Mouse (Mus musculus) kidney, postnatal 0 days (tissue): ENCODE measurements around the gene 2310011J03Rik. TPM values are rescaled to one million over a fixed set of nuclear protein-coding genes. Genes with fewer than 3 reads are reported as not detected.

Source experiments
- ATAC-seq: fragments of 200-750 bp; cut with Nextera tagmentation; replicated peaks from 2 replicates; pipeline ENCODE4 v1.8.0; 2017; ENCODE audit warnings: low read depth, moderate number of reproducible peaks, moderate TSS enrichment, moderate library complexity; ENCODE audit not compliant: low FRiP score
- DNase-seq: peaks from one replicate; pipeline ENCODE4 v3.0.0-alpha.2; 2016; ENCODE audit warnings: low spot score
- H3K27ac ChIP-seq: fragments of 300-500 bp; sonication (generic); 2 replicates; pipeline ENCODE4 v1.5.1; 2014; ENCODE audit warnings: mild to moderate bottlenecking
- H3K27me3 ChIP-seq: fragments of 300-500 bp; sonication (generic); 2 replicates; pipeline ENCODE4 v1.6.1; 2014; ENCODE audit warnings: low read length, mixed read lengths; ENCODE audit not compliant: insufficient read depth
- H3K36me3 ChIP-seq: fragments of 300-500 bp; sonication (generic); 2 replicates; pipeline ENCODE4 v1.6.1; 2014; ENCODE audit warnings: low read length, mixed read lengths; ENCODE audit not compliant: insufficient read depth
- H3K4me1 ChIP-seq: fragments of 300-500 bp; sonication (generic); replicated peaks from 2 replicates; pipeline ENCODE4 v1.6.1; 2014; ENCODE audit warnings: antibody characterized with exemption, low read length, mixed read lengths; ENCODE audit not compliant: insufficient read depth
- H3K4me2 ChIP-seq: fragments of 300-500 bp; sonication (generic); 2 replicates; pipeline ENCODE4 v1.6.1; 2014; ENCODE audit warnings: mild to moderate bottlenecking, low read length, moderate library complexity, mixed read lengths
- H3K4me3 ChIP-seq: fragments of 300-500 bp; sonication (generic); replicated peaks from 2 replicates; pipeline ENCODE4 v1.5.1; 2014; ENCODE audit warnings: low read depth, low read length
- H3K9ac ChIP-seq: fragments of 300-500 bp; sonication (generic); 2 replicates; pipeline ENCODE4 v1.6.1; 2014; ENCODE audit warnings: low read depth, low read length
- H3K9me3 ChIP-seq: fragments of 300-500 bp; sonication (generic); replicated peaks from 2 replicates; pipeline ENCODE4 v1.6.1; 2016; ENCODE audit warnings: low read length, inconsistent platforms, mixed read lengths
- CTCF ChIP-seq: IDR thresholded peaks from 2 replicates; pipeline ENCODE4 v1.5.1; 2016; ENCODE audit warnings: antibody characterized with exemption, low read depth, mild to moderate bottlenecking, moderate library complexity
- WGBS: fragments of 180-500 bp; shearing (Covaris S2); extraction: QIAGEN DNeasy Blood & Tissue Kit; methylation state at CpG from one replicate; pipeline ENCODE4 v1.1.7; 2014; 5-methylcytosine and 5-hydroxymethylcytosine counted together
- polyA plus RNA-seq: library from polyadenylated mRNA; unstranded; fragments of >200 nt; fragmentation: Nextera tagmentation; extraction: Ambion mirVana; gene quantifications from 2 replicates; pipeline ENCODE4 v1.2.1, GENCODE M21; 2015

Gene 2310011J03Rik
- polyA plus RNA-seq, 1 experiment from 2014 or later = 52.2 TPM

DNA sequence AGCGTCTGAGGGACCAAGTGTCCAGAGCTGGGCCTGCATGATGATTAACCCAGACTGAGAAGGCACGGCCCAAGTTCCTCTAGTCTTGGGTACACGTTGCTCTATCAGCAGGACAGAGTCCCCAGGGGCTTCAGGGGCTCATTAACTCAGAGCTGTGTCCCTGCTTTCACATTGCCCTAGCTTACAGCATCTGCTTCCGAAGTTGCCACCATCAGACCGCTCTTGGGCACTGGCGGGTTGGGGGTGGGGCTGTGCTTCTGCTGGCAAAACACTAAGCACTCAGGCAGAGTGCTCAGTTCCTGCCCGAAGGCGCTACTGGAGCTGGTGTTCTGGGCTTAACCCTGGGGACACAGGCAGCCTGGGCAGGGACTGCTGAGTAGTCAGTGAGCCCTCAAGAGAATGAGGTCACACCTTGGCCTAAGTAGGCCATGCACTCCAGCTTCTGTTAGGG lies 38.4 kb downstream of the 2310011J03Rik start:
- DNase-seq = peak; percentile 27
- Histone ChIP-seq H3K9me3 (no peaks in the 10 kb centered on the region), H3K9ac (0 out of 2 replicates have a peak overlapping the region, but pooled peaks have one; percentile 20), H3K4me2 (no peak overlapping the region), H3K27me3 (no peaks in the 10 kb centered on the region), H3K4me3 (no peak overlapping the region), H3K4me1 (no peaks in the 10 kb centered on the region), H3K27ac (peak overlapping the region; percentile 82), H3K36me3 (peaks cover 75% of the 10 kb centered on the region)
- peak; percentile 66 for ATAC-seq
- WGBS = 62% methylated on average over 8 of the region's 8 CpGs
- no peak for TF ChIP-seq CTCF

DNA sequence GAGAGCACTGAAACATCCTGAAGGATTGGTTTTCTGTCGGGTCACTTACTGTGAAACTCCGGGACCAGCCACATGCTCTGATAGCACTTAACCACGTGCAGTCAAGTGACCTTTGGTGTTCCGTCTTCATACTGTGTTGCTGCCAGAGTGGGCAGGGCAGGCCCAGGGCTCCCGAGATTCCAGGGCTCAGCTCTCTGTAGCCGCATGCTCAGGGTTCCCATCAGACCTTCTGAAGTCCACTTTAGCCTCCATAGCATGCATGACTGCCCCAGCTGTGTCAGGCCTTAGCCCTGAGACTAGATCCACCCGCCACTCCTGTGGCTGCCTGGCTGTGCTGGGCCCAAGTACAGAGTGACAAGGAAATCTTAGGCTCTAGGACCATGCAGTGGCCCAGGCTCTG lies 39.0 kb downstream of the 2310011J03Rik start:
- no peaks in the 10 kb centered on the region for H3K27me3 ChIP-seq
- no peaks in the 10 kb centered on the region for H3K4me1 ChIP-seq
- DNase-seq = peak; percentile 47
- 0 out of 2 replicates have a peak overlapping the region, but pooled peaks have one; percentile 20 for H3K9ac ChIP-seq
- WGBS = 25% methylated on average over 7 of the region's 7 CpGs
- H3K4me2 ChIP-seq = no peak overlapping the region
- peak; percentile 65 for ATAC-seq
- H3K9me3 ChIP-seq = no peaks in the 10 kb centered on the region
- TF ChIP-seq CTCF = no peak
- peaks cover 74% of the 10 kb centered on the region for H3K36me3 ChIP-seq
- no peak overlapping the region for H3K4me3 ChIP-seq
- peak overlapping the region; percentile 82 for H3K27ac ChIP-seq

DNA sequence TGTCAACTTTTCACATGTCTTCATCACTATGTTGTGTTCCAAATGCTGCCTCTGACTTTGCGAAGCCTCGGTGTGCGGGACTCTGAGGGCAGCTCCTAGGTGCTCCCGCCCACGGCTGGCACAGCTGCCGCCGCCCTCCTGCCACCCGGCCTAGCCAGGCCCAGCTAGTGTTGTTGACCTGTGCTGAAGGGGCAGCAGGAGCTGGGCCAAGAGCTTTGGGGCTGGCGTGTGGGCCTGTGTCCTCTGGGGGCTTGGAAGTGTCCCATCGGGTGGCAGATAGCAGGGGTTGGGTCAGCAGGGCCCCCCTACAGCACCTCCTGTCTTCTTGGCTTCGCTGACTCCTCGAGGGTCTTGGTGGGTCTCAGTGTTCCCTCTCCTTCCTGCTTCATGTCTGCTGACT lies 41.1 kb downstream of the 2310011J03Rik start:
- DNase-seq (no peak), ATAC-seq (no peak)
- Histone ChIP-seq H3K36me3 (peaks cover 69% of the 10 kb centered on the region), H3K9me3 (no peaks in the 10 kb centered on the region), H3K4me1 (no peaks in the 10 kb centered on the region), H3K27me3 (no peaks in the 10 kb centered on the region), H3K4me2 (no peak overlapping the region), H3K4me3 (no peak overlapping the region), H3K27ac (0 out of 2 replicates have a peak overlapping the region, but pooled peaks have one; percentile 25), H3K9ac (no peak overlapping the region)
- no peak for TF ChIP-seq CTCF
- 83% methylated on average over 12 of the region's 12 CpGs for WGBS

DNA sequence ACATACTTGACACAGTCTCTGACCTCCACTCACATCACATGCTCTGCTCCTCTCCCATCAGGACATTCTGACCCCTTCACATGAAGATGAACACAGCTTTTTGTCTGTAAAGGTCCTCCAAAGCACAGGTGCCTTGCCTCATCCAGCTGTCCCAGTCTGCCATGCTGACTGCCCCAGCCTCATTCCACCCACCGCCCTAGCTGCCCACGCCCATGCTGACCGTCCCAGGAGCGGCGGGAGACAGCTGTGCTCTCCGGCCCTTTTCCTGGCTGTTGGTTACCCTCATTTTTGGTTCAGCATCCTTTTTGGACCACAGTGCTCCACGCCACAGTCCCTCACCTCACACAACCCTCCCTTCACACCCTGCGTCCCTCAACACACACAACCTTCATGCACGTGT lies 41.9 kb downstream of the 2310011J03Rik start:
- Histone ChIP-seq H3K27ac (no peak overlapping the region), H3K9me3 (no peaks in the 10 kb centered on the region), H3K4me2 (no peak overlapping the region), H3K4me1 (no peaks in the 10 kb centered on the region), H3K36me3 (peaks cover 62% of the 10 kb centered on the region), H3K27me3 (no peaks in the 10 kb centered on the region), H3K9ac (no peak overlapping the region), H3K4me3 (no peak overlapping the region)
- DNase-seq (no peak), ATAC-seq (no peak)
- TF ChIP-seq CTCF = no peak
- 89% methylated on average over 9 of the region's 9 CpGs for WGBS

DNA sequence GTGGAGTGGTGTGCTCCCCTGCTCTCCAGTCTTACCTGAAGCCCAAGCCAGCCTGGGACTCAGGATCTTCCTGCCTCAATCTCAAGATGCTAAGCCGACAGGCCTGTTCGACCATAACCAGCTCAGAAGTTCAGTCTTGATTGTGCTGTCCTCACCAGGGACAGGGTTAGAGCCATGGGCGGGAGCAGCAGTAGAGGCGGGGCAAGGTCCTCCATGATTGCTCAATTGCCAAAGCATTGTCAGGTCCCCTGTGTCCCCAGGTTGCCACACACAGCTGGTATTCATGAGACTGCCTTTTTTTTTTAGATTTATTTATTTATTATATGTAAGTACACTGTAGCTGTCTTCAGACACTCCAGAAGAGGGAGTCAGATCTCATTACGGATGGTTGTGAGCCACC lies 44.1 kb downstream of the 2310011J03Rik start:
- H3K9me3 ChIP-seq = no peaks in the 10 kb centered on the region
- ATAC-seq = no peak
- H3K4me1 ChIP-seq = peaks cover 5% of the 10 kb centered on the region; the same call in 1 of the 2 replicates
- no peak overlapping the region for H3K9ac ChIP-seq
- H3K4me2 ChIP-seq = no peak overlapping the region
- no peak for DNase-seq
- H3K27me3 ChIP-seq = no peaks in the 10 kb centered on the region
- no peak for TF ChIP-seq CTCF
- peaks cover 56% of the 10 kb centered on the region for H3K36me3 ChIP-seq
- H3K27ac ChIP-seq = no peak overlapping the region
- H3K4me3 ChIP-seq = no peak overlapping the region
- WGBS = 82% methylated on average over 5 of the region's 5 CpGs

DNA sequence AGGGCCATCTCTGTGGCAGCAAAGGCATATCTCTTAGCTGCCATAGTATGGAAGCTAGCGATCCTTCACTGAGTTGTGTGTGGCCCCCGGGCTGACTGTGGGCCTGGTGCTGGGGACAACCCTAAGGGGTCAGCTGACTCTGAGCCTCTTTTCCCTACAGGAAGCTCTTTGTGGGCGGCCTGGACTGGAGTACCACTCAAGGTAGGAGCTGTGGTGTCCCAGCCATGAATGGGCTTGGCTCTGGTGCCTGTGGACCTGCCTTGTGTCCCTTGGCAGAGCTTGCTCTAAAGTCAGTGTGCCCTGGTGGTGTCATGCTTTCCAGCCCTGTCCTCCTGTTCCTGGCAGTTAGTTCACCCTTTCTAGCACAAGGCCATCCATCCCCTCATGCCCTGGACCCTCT lies 46.5 kb downstream of the 2310011J03Rik start:
- no peak overlapping the region for H3K4me2 ChIP-seq
- no peaks in the 10 kb centered on the region for H3K9me3 ChIP-seq
- WGBS = 82% methylated on average over 3 of the region's 3 CpGs
- no peak overlapping the region for H3K27ac ChIP-seq
- peaks cover 39% of the 10 kb centered on the region for H3K36me3 ChIP-seq
- H3K4me1 ChIP-seq = peaks cover 9% of the 10 kb centered on the region; the same call in 1 of the 2 replicates
- H3K9ac ChIP-seq = no peak overlapping the region
- no peak for TF ChIP-seq CTCF
- H3K27me3 ChIP-seq = no peaks in the 10 kb centered on the region
- DNase-seq (no peak), ATAC-seq (no peak)
- H3K4me3 ChIP-seq = no peak overlapping the region
